Mouse (Mus musculus) G1E (cell line): ENCODE results near the gene Surf2.

ENCODE experiments used
- CTCF ChIP-seq: IDR thresholded peaks from 2 replicates; pipeline ENCODE4 v1.5.1; 2012; ENCODE audit warnings: low read depth, low read length, inconsistent platforms, mixed read lengths
- GATA1 ChIP-seq: IDR thresholded peaks from 2 replicates; pipeline ENCODE4 v1.6.1; 2012; ENCODE audit warnings: borderline replicate concordance, low read length, inconsistent platforms, mixed read lengths
- GATA2 ChIP-seq: IDR thresholded peaks from 2 replicates; pipeline ENCODE4 v1.6.1; 2012; ENCODE audit warnings: low read depth, low read length, inconsistent platforms, borderline replicate concordance
- POLR2AphosphoS5 ChIP-seq: IDR thresholded peaks from 2 replicates; pipeline ENCODE4 v1.6.1; 2012; ENCODE audit warnings: low read depth, low read length, inconsistent platforms; ENCODE audit not compliant: insufficient replicate concordance
- TAL1 ChIP-seq: conservative IDR thresholded peaks from 2 replicates; pipeline ENCODE4 v1.6.1; 2012; ENCODE audit warnings: low read depth, low read length, inconsistent platforms, mixed read lengths

DNA sequence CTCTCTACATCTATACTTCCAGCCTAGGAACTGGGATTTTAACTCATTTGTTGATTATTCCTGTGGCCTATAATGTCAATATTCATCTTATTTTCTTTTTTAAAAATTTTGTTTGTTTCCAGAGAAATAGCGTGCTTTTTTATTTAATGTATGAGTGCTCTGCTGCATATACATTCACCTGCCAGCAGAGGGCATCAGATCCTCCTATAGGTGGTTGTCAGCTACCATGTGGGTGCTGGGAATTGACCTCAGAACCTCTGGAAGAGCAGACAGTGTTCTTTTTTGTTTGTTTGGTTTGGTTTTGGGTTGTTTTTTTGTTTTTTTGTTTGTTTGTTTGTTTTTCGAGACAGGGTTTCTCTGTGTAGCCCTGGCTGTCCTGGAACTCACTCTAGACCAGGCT, 51.1 kb downstream of the Surf2 start:
- TF ChIP-seq GATA1: no peak
- no peak for TF ChIP-seq CTCF
- TF ChIP-seq TAL1: no peak
- no peak for TF ChIP-seq POLR2AphosphoS5
- TF ChIP-seq GATA2: no peak
